Mouse (Mus musculus) CH12.LX (cell line): ENCODE measurements around the gene Axdnd1.

Experiments
- CTCF ChIP-seq, 2 experiments: IDR thresholded peaks in 1 of 2; conservative IDR thresholded peaks in 1 of 2; 2 replicates each; pipeline ENCODE4 v1.5.1; 2011 to 2012; ENCODE audit warnings: low read depth in 2 of 2, low read length in 2 of 2, improper control_type of control experiment in 1 of 2, inconsistent platforms in 1 of 2, mild to moderate bottlenecking in 1 of 2, moderate library complexity in 1 of 2
- E2F4 ChIP-seq: IDR thresholded peaks from 2 replicates; pipeline ENCODE4 v1.6.1; 2011; ENCODE audit warnings: low read depth, low read length, improper control_type of control experiment; ENCODE audit not compliant: insufficient replicate concordance
- EP300 ChIP-seq: IDR thresholded peaks from 2 replicates; pipeline ENCODE4 v1.6.1; 2011; ENCODE audit warnings: low read length, improper control_type of control experiment
- MAX ChIP-seq: IDR thresholded peaks from 2 replicates; pipeline ENCODE4 v1.6.1; 2011; ENCODE audit warnings: low read length, improper control_type of control experiment
- MAZ ChIP-seq: IDR thresholded peaks from 2 replicates; pipeline ENCODE4 v1.6.1; 2012; ENCODE audit warnings: low read depth, mild to moderate bottlenecking, inconsistent platforms, low read length, improper control_type of control experiment, moderate library complexity
- POLR2AphosphoS2 ChIP-seq: IDR thresholded peaks from 2 replicates; pipeline ENCODE4 v1.6.1; 2011; ENCODE audit warnings: low read depth, low read length, improper control_type of control experiment

GRCm38 (mm10) chr1:156463981-156464853 lies 43.3 kb upstream of the Axdnd1 start:
- TF ChIP-seq CTCF (conservative IDR thresholded peaks at IDR 0.05 in 1 of 2, IDR thresholded peaks at IDR 0.05 in 1 of 2; ENCODE audit: low read depth in 2 of 2, low read length in 2 of 2) (no peak), E2F4 (no peak), MAZ (no peak), EP300 (no peak), MAX (no peak), POLR2AphosphoS2 (no peak)
